Mouse (Mus musculus) c-Kit-positive CD71-positive TER-119-positive erythroid progenitor cells, embryonic 14.5 days (primary cell): ENCODE results near the gene Fam129b.
A peak's percentile ranks its signal among the peaks of the same experiment; 100 is the strongest.

Experiments
- DNase-seq: peaks from one replicate; pipeline ENCODE4 v3.0.0-alpha.2; 2013; ENCODE audit warnings: low spot score

Fam129b gene

GRCm38 (mm10) chr2:32965511-32966183 is 89.7 kb downstream of the Fam129b start:
- peak; percentile 29 for DNase-seq

DNA sequence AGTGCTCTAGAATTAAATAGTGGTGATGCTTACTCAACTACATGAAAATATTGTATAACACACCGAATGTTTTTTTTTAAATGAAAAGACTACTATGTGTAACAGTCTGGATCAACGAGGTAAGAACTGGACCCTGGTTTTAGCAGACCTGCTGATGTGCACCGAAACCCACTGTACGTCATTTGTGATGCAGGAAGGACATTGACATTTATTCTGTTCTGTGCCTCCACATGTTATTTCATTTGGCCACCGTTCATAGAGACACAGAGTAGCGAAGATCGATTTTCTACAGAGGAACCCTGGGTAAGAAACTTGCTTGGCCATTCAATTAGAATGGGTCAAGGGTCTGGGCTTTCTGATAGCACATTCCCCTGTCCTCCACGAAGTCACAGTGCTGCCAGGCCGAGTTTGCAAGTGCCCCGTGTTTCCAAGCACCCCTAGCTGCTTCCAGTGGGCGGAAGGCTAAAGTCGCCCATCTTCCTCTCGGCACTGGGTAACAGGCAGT is 90.3 kb downstream of the Fam129b start:
- peak; percentile 43 for DNase-seq

DNA sequence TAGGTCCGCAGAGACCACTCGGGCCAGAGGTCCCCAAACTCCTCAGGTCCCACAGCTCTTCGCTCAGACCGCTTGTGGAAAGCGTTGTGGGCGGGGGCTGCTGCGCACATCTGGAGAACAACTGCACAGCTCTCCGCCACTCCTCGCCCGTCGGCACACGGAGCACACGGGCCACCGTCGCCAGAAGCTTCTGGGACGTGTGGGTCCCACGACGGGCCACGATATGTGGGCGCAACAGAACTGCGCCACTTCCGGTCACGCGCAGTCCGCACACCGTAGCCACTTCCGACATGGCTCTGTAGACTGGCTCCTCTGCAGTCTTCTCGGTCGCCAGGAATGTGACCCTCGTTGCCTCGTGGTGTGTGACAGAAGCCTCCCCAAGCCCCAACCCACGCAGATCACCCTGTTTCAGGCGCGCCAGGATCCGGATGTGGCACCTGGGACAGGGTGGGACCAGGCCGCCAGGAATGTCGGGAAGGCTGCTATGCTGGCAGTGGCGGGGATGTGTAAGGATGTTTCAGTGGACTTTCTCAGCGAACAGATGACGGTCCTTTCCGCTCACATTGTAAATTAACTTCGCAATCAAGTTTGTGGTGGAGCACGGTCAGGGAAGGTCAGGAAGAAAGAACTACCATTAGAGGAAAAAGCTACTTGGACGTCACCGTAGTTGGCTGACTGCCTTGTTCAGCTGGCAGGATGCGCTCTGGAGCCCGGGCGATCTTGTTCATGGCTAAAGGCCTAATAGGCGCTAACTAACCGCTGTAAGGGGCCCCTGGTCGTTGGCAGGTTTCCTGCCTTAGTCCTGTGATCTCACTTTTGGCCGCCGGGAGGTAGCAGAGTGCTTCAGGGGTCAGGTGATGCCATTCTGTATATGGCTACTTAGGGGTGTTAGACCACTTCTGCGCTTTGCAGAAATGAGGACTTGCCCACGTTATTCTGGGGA is 91.0 kb downstream of the Fam129b start:
- peak; percentile 72 for DNase-seq

DNA sequence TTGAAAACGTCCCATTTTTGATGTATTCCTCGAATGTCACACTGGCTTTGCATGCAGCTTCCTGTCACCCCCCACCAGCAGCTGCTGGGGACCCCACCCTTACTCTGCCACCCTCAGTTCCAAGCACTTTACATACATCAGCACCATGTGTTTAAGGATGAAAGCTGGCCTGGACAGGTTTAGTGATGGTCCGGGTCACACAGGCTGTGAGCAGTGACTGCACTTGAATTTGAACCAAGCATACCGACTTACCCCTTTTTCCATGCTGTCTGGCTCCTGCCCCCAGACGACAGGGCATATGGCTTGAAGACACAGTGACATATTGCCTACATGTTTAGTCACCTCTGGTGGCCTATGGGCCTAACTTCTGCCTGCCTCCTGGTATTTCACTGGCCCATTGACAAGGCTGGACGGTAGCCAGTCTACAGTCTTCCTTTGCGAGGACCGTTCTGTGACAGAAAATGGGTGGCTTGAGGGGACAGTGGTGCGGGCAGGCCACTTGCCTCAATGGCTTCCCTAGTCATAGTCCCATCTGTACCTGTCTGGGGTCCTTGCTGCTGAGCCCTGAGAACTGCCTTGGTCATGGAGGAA is 92.2 kb downstream of the Fam129b start:
- no peak for DNase-seq

GRCm38 (mm10) chr2:32969326-32969725 is 93.4 kb downstream of the Fam129b start:
- DNase-seq = no peak

DNA sequence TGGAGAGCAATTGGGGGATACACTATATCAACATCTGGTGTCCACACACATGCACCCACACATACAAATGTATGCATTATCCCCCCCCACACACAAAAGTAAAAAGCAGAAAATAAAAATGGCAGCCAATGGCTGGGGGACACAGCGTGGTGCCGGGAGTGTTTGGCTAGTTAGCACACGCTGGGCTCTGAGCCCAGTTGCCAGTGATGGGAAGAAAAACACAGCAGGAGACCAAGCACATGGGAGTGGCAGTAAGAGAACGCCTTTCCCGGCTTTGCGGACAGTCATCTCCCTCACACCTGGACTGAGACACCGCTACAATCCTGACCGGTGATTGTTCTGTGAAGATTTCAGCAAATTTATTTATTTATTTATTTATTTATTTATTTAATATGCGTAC is 95.3 kb downstream of the Fam129b start:
- DNase-seq = no peak

- DNase-seq = no peak
Measured at GRCm38 (mm10) chr2:32974216-32974615, 98.3 kb downstream of the Fam129b start.
